13 mouse cellular contexts compared by ENCODE assay signal in genomic region chr7:143041138-143041822, GRCm38 (mm10). TPM values are rescaled to one million over a fixed set of nuclear protein-coding genes. Genes with fewer than 3 reads are reported as not detected.
DNase-seq lines count a peak whose midpoint lies in the region; ATAC-seq and TF ChIP-seq lines count a peak whose summit lies in the region.
"Had no signal": no experiment of that assay in that cellular context is flagged by ENCODE, and none has a peak within 500 bp of the region (broad histone marks: within the 10 kb centered on the region; RNA-seq: fewer than 3 reads in every experiment).

No protein-coding gene starts in this region.

- H3K4me2 ChIP-seq in liver, embryonic 13.5 days: no peak overlapping the region
- H3K4me2 ChIP-seq: embryonic facial prominence, embryonic 12.5 days; forebrain, embryonic 12.5 days; limb, embryonic 13.5 days had no signal

- intact Hi-C loops in heart, postnatal 25 days (cut with DNase I): loop anchor here (2.0 kb wide), 1 partner anchor 30 kb away; no protein-coding TSS in a partner anchor
- intact Hi-C loops in left cerebral cortex, adult 2 months (cut with DNase I): no loop called here
- intact Hi-C loops in left cerebral cortex, postnatal 4 days (cut with DNase I): no loop called here
- intact Hi-C loops in left cerebral cortex, postnatal 36 days (cut with DNase I): no loop called here

- H3K9ac ChIP-seq in liver, embryonic 13.5 days: 0 out of 2 replicates have a peak overlapping the region, but pooled peaks have one; percentile 15
- H3K9ac ChIP-seq: embryonic facial prominence, embryonic 12.5 days; forebrain, embryonic 12.5 days; limb, embryonic 13.5 days had no signal

- H3K4me3 ChIP-seq in left cerebral cortex, adult 2 months: no peak overlapping the region
- no peak overlapping the region for H3K4me3 ChIP-seq in liver, embryonic 13.5 days (replicated peaks)
- H3K4me3 ChIP-seq: embryonic facial prominence, embryonic 12.5 days; forebrain, embryonic 12.5 days; limb, embryonic 13.5 days had no signal

- H3K27ac ChIP-seq in left cerebral cortex, adult 2 months: peak overlapping the region; percentile 71
- peak overlapping the region; percentile 23; the same call in 1 of the 2 replicates for H3K27ac ChIP-seq in liver, embryonic 13.5 days
- H3K27ac ChIP-seq: embryonic facial prominence, embryonic 12.5 days; limb, embryonic 13.5 days had no signal

- no peak for TF ChIP-seq CTCF in left cerebral cortex, adult 2 months (IDR thresholded peaks at IDR 0.05)

- H3K9me3 ChIP-seq in liver, embryonic 13.5 days (replicated peaks): 0 out of 2 replicates have a peak, but pooled peaks cover 4% of the 10 kb centered on the region
- H3K9me3 ChIP-seq: embryonic facial prominence, embryonic 12.5 days; forebrain, embryonic 12.5 days had no signal

- 0 out of 2 replicates have a peak, but pooled peaks cover 2% of the 10 kb centered on the region for H3K36me3 ChIP-seq in liver, embryonic 13.5 days
- H3K36me3 ChIP-seq: forebrain, embryonic 12.5 days had no signal

- DNase-seq in heart, adult 8-10 months (ENCODE audit: low spot score): peak; percentile 83
- DNase-seq in heart, postnatal 25 days (ENCODE audit: low spot score): no peak
- no peak for DNase-seq in left cerebral cortex, adult 2 months (ENCODE audit: extremely low spot score in 1 of 2, low spot score in 2 of 2)
- DNase-seq in left cerebral cortex, postnatal 4 days: no peak
- peak; percentile 63 to 79 for DNase-seq in heart, adult 9 months (ENCODE audit: low spot score in 2 of 2)
- DNase-seq in liver, embryonic 13.5 days: no peak
- DNase-seq in spleen, postnatal 14 days (ENCODE audit: low spot score in 2 of 2): no peak
- DNase-seq in left cerebral cortex, postnatal 36 days (ENCODE audit: low spot score in 2 of 2): no peak

- WGBS in liver, embryonic 13.5 days (ENCODE audit: insufficient replicate concordance): 44% methylated on average over 3 of the region's 3 CpGs

- H3K4me1 ChIP-seq in liver, embryonic 13.5 days (replicated peaks): peaks cover 28% of the 10 kb centered on the region
- H3K4me1 ChIP-seq: forebrain, embryonic 12.5 days; limb, embryonic 13.5 days had no signal

- ATAC-seq in liver, embryonic 13.5 days (ENCODE audit: low read depth): no peak
- ATAC-seq: activated CD4-positive, CD25-positive, alpha-beta regulatory T cell, adult 4 months; hindbrain, embryonic 16.5 days had no signal

- no peaks in the 10 kb centered on the region for H3K27me3 ChIP-seq in liver, embryonic 13.5 days
- H3K27me3 ChIP-seq: embryonic facial prominence, embryonic 12.5 days; forebrain, embryonic 12.5 days; limb, embryonic 13.5 days had no signal

RNA-seq across cellular contexts. Expression of gene Cd81, which starts 11.3 kb away (rescaled TPM):
- 100 to 1,000 TPM; 397 to 430 (median 418) TPM for total RNA-seq in heart, adult 8-10 months (2022)
- 100 to 1,000 TPM; 424 to 455 TPM for total RNA-seq in heart, postnatal 25 days (2021)
- 100 to 1,000 TPM; 380 to 388 TPM for total RNA-seq in left cerebral cortex, adult 2 months (2021)
- total RNA-seq in left cerebral cortex, postnatal 4 days (2021): 100 to 1,000 TPM; 249 to 263 TPM
- polyA plus RNA-seq in liver, embryonic 13.5 days (2015; fragmentation: Nextera tagmentation; extraction: Ambion mirVana): 130 and 131 TPM in 2 replicates
- 100 to 1,000 TPM; 385 to 445 TPM for total RNA-seq in left cerebral cortex, postnatal 36 days (2021)

RNA-seq across cellular contexts. Expression of gene Tssc4, which starts 27.8 kb away (rescaled TPM):
- 10 to 100 TPM; 13.6 to 15.2 (median 14.3) TPM for total RNA-seq in heart, adult 8-10 months (2022)
- total RNA-seq in heart, postnatal 25 days (2021): 10 to 100 TPM; 13.8 to 19.6 TPM
- total RNA-seq in left cerebral cortex, adult 2 months (2021): 10 to 100 TPM; 38.0 to 41.5 TPM
- total RNA-seq in left cerebral cortex, postnatal 4 days (2021): 10 to 100 TPM; 41.6 to 44.8 TPM
- 44.2 and 45.3 TPM in 2 replicates for polyA plus RNA-seq in liver, embryonic 13.5 days (2015; fragmentation: Nextera tagmentation; extraction: Ambion mirVana)
- 10 to 100 TPM; 37.5 to 42.3 TPM for total RNA-seq in left cerebral cortex, postnatal 36 days (2021)

RNA-seq across cellular contexts. Expression of gene Tspan32, which starts 36.4 kb away (rescaled TPM):
- total RNA-seq in heart, adult 8-10 months (2022): 1 to 10 TPM in 1 of 4 experiments, under 1 TPM in 3; 0.27 to 2.8 (median 0.52) TPM
- total RNA-seq in heart, postnatal 25 days (2021): 1 to 10 TPM in 1 of 2 experiments, under 1 TPM in 1; 0.34 to 1.5 TPM
- under 1 TPM in 1 of 2 experiments, not detected in 1; 0.07 TPM for total RNA-seq in left cerebral cortex, adult 2 months (2021)
- total RNA-seq in left cerebral cortex, postnatal 4 days (2021): not detected
- polyA plus RNA-seq in liver, embryonic 13.5 days (2015; fragmentation: Nextera tagmentation; extraction: Ambion mirVana): 89.4 and 99.6 TPM in 2 replicates
- total RNA-seq in left cerebral cortex, postnatal 36 days (2021): under 1 TPM; 0.20 to 0.39 TPM

RNA-seq across cellular contexts. Expression of gene Trpm5, which starts 53.2 kb away (rescaled TPM):
- under 1 TPM in 1 of 4 experiments, not detected in 3; 0.28 TPM for total RNA-seq in heart, adult 8-10 months (2022)
- total RNA-seq in heart, postnatal 25 days (2021): not detected
- not detected for total RNA-seq in left cerebral cortex, adult 2 months (2021)
- under 1 TPM; 0.38 TPM for total RNA-seq in left cerebral cortex, postnatal 4 days (2021)
- polyA plus RNA-seq in liver, embryonic 13.5 days (2015; fragmentation: Nextera tagmentation; extraction: Ambion mirVana): 0.73 and 0.75 TPM in 2 replicates
- total RNA-seq in left cerebral cortex, postnatal 36 days (2021): not detected
- polyA plus RNA-seq: activated CD4-positive, CD25-positive, alpha-beta regulatory T cell, adult 4 months had no signal

Comparison
In these comparisons a context has a peak if more than half of its experiments do, and no peak if none do; other contexts are left out.
1. DNase-seq: peak in heart, adult 8-10 months (single experiment) and heart, adult 9 months (2 of 2); none in heart, postnatal 25 days (single experiment), left cerebral cortex, adult 2 months (0 of 2), left cerebral cortex, postnatal 4 days (single experiment), liver, embryonic 13.5 days (single experiment), spleen, postnatal 14 days (0 of 2) and left cerebral cortex, postnatal 36 days (0 of 2).